16 mouse cellular contexts compared by ENCODE assay signal in genomic region chr14:62922637-62923036, GRCm38 (mm10).
"Had no signal": no experiment of that assay in that cellular context is flagged by ENCODE, and none has a peak within 500 bp of the region (broad histone marks: within the 10 kb centered on the region; RNA-seq: fewer than 3 reads in every experiment).

No protein-coding gene starts in this region.

- H3K4me3 ChIP-seq: intestine, embryonic 15.5 days; kidney, embryonic 15.5 days; left cerebral cortex, adult 2 months; limb, embryonic 15.5 days; liver, embryonic 13.5 days; midbrain, embryonic 12.5 days; stomach, embryonic 15.5 days had no signal

- H3K27me3 ChIP-seq: intestine, embryonic 15.5 days; kidney, embryonic 15.5 days; limb, embryonic 15.5 days; liver, embryonic 13.5 days; midbrain, embryonic 12.5 days; stomach, embryonic 15.5 days had no signal

- H3K9ac ChIP-seq: intestine, embryonic 15.5 days; kidney, embryonic 15.5 days; limb, embryonic 15.5 days; liver, embryonic 13.5 days; midbrain, embryonic 12.5 days; stomach, embryonic 15.5 days had no signal

- H3K4me2 ChIP-seq: intestine, embryonic 15.5 days; kidney, embryonic 15.5 days; limb, embryonic 15.5 days; liver, embryonic 13.5 days; midbrain, embryonic 12.5 days; stomach, embryonic 15.5 days had no signal

- DNase-seq: kidney, adult 2 months; kidney, postnatal 25 days; liver, embryonic 13.5 days; lung, adult 18-20 months; lung, postnatal 4 days; right cerebral cortex, adult 18-20 months; right cerebral cortex, postnatal 25 days; thymus, adult 2 months; thymus, postnatal 25 days had no signal

- ATAC-seq: intestine, embryonic 15.5 days; midbrain, embryonic 16.5 days had no signal

- H3K27ac ChIP-seq: intestine, embryonic 15.5 days; kidney, embryonic 15.5 days; left cerebral cortex, adult 2 months; limb, embryonic 15.5 days; liver, embryonic 13.5 days; midbrain, embryonic 12.5 days; stomach, embryonic 15.5 days had no signal

- H3K36me3 ChIP-seq: intestine, embryonic 15.5 days; kidney, embryonic 15.5 days; liver, embryonic 13.5 days; midbrain, embryonic 12.5 days; stomach, embryonic 15.5 days had no signal

- H3K4me1 ChIP-seq: intestine, embryonic 15.5 days; kidney, embryonic 15.5 days; limb, embryonic 15.5 days; liver, embryonic 13.5 days; midbrain, embryonic 12.5 days; stomach, embryonic 15.5 days had no signal

- H3K9me3 ChIP-seq: intestine, embryonic 15.5 days; kidney, embryonic 15.5 days; limb, embryonic 15.5 days; liver, embryonic 13.5 days; midbrain, embryonic 12.5 days; stomach, embryonic 15.5 days had no signal
